Mouse (Mus musculus) skeletal muscle tissue, adult 2 months (tissue): ENCODE measurements around the gene Uchl4.
"Not testable (repeated sequence)": the region's sequence is repeated elsewhere in the genome, so short reads cannot be mapped to it uniquely, and the experiment has no call there.

Experiments
- DNase-seq: peaks from one replicate; pipeline ENCODE4 v3.0.0-alpha.2; 2012; ENCODE audit warnings: low read depth, low spot score

Uchl4 gene

GRCm38 (mm10) chr9:64231171-64231570 lies 3.8 kb upstream of the Uchl4 start:
- DNase-seq = no peak

GRCm38 (mm10) chr9:64231674-64232073 lies 3.3 kb upstream of the Uchl4 start:
- DNase-seq = no peak

GRCm38 (mm10) chr9:64232257-64232957 lies 2.6 kb upstream of the Uchl4 start:
- no peak for DNase-seq

GRCm38 (mm10) chr9:64233656-64234055 lies 1.3 kb upstream of the Uchl4 start:
- DNase-seq = peak; percentile 11

- DNase-seq = no peak
Measured at GRCm38 (mm10) chr9:64236056-64236455, 1.1 kb downstream of the Uchl4 start.

- no peak for DNase-seq
Measured at GRCm38 (mm10) chr9:64240116-64240515, 5.1 kb downstream of the Uchl4 start.

- DNase-seq = peak; percentile 27
Measured at GRCm38 (mm10) chr9:64240681-64241080, 5.7 kb downstream of the Uchl4 start.

- no peak for DNase-seq
Measured at GRCm38 (mm10) chr9:64242381-64242831, 7.4 kb downstream of the Uchl4 start.

GRCm38 (mm10) chr9:64249371-64249770 lies 14.4 kb downstream of the Uchl4 start:
- no peak for DNase-seq

- no peak for DNase-seq
Measured at GRCm38 (mm10) chr9:64250111-64250730, 15.2 kb downstream of the Uchl4 start.

- DNase-seq = peak; percentile 9
Measured at GRCm38 (mm10) chr9:64252591-64253020, 17.6 kb downstream of the Uchl4 start.

- peak; percentile 98 for DNase-seq
Measured at GRCm38 (mm10) chr9:64253021-64253904, 18.3 kb downstream of the Uchl4 start, which contains the start of gene Map2k1. Gene Map2k1, minus strand, starts transcription at chr9:64253631.

GRCm38 (mm10) chr9:64255422-64255821 lies 20.4 kb downstream of the Uchl4 start:
- DNase-seq = no peak

GRCm38 (mm10) chr9:64256204-64256603 lies 21.2 kb downstream of the Uchl4 start:
- DNase-seq = no peak

GRCm38 (mm10) chr9:64259906-64260305 lies 24.9 kb downstream of the Uchl4 start:
- no peak for DNase-seq

GRCm38 (mm10) chr9:64261023-64261422 lies 26.0 kb downstream of the Uchl4 start:
- DNase-seq = no peak

- no peak for DNase-seq
Measured at GRCm38 (mm10) chr9:64264813-64265212, 29.8 kb downstream of the Uchl4 start.

GRCm38 (mm10) chr9:64267231-64267630 lies 32.2 kb downstream of the Uchl4 start:
- no peak for DNase-seq

GRCm38 (mm10) chr9:64268196-64268595 lies 33.2 kb downstream of the Uchl4 start:
- no peak for DNase-seq

GRCm38 (mm10) chr9:64268836-64269235 lies 33.8 kb downstream of the Uchl4 start:
- not testable (repeated sequence) for DNase-seq

GRCm38 (mm10) chr9:64271249-64271648 lies 36.2 kb downstream of the Uchl4 start:
- DNase-seq = no peak

- peak; percentile 27 for DNase-seq
Measured at GRCm38 (mm10) chr9:64272611-64273010, 37.6 kb downstream of the Uchl4 start.
